Mouse (Mus musculus) erythroblast, embryonic 14.5 days (primary cell): ENCODE results near the gene Cbx2. TPM values are rescaled to one million over a fixed set of nuclear protein-coding genes. Genes with fewer than 3 reads are reported as not detected.

Source experiments
- H3K27me3 ChIP-seq: 2 replicates; pipeline ENCODE4 v1.6.1; 2012; ENCODE audit warnings: inconsistent platforms; ENCODE audit not compliant: control insufficient read depth
- H3K36me3 ChIP-seq: 2 replicates; pipeline ENCODE4 v1.6.1; 2012; ENCODE audit warnings: mild to moderate bottlenecking, inconsistent platforms; ENCODE audit not compliant: control insufficient read depth
- H3K4me1 ChIP-seq: 2 replicates; pipeline ENCODE4 v1.6.1; 2012; ENCODE audit warnings: inconsistent platforms; ENCODE audit not compliant: control insufficient read depth
- H3K4me3 ChIP-seq: replicated peaks from 2 replicates; pipeline ENCODE3; 2012; ENCODE audit warnings: moderate library complexity, mild to moderate bottlenecking, inconsistent platforms
- H3K9me3 ChIP-seq: 2 replicates; pipeline ENCODE4 v1.6.1; 2012; ENCODE audit warnings: low read length, inconsistent platforms, mixed read lengths; ENCODE audit not compliant: control insufficient read depth
- GATA1 ChIP-seq: IDR thresholded peaks from 2 replicates; pipeline ENCODE4 v1.6.1; 2012; ENCODE audit warnings: low read length, inconsistent platforms, mixed read lengths
- TAL1 ChIP-seq: IDR thresholded peaks from 3 replicates; pipeline ENCODE4 v1.6.1; 2012; ENCODE audit warnings: low read length, inconsistent platforms, mixed read lengths
- polyA plus RNA-seq: library from polyadenylated mRNA; stranded (reverse); fragments of >175 nt; gene quantifications from 2 replicates; pipeline ENCODE4 v1.2.3, GENCODE M21; 2012

Gene Cbx2
- polyA plus RNA-seq, 1 experiment, result 0.09 TPM

DNA sequence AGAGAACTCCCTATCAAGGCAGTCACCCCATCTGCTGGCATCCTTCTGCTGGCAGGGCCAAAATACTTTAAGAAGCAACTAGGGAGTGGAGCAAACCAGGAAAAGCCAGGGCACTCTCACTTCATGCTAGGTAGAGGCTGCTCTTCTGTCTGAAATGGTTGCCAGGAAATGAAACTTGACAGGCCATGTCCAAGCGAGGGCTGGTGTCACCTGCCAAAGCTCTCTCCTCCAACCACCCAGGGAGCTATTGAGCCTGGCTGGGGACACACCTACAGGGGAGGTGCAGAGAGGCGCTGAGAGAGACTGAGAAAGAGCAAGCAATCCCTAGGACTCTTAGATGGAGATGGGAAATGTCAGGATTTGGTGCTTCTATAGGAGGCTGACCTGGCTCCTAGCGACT, 36.5 kb downstream of the Cbx2 start:
- Histone ChIP-seq H3K9me3 (peaks cover under 1% of the 10 kb centered on the region; the same call in 1 of the 2 replicates), H3K4me1 (peaks cover 2% of the 10 kb centered on the region; the same call in 1 of the 2 replicates), H3K27me3 (peaks cover 93% of the 10 kb centered on the region), H3K36me3 (no peaks in the 10 kb centered on the region), H3K4me3 (no peak overlapping the region)
- TF ChIP-seq GATA1 (no peak), TAL1 (no peak)

DNA sequence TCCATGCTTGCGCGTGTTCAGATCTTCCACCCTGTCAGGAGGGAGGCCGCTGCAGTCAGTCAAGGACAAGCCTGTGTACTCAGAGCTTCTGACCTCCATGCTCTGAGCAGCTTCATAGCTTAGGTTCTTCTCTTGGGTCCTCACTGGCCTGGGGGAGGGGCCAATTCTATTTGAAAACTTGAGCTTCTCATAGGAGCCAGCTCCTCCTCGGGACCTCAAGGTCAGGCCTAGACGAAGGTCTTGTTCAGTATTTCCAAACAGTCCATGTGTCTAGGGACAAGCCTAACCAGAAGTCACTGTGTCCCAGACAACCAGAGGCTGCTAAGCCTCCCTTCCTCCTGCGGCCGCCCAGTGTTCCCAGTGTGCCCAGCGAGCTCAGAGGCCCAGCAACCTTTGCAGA, 44.1 kb downstream of the Cbx2 start:
- Histone ChIP-seq H3K36me3 (no peaks in the 10 kb centered on the region), H3K27me3 (peaks cover 20% of the 10 kb centered on the region), H3K9me3 (peaks cover 2% of the 10 kb centered on the region; the same call in 1 of the 2 replicates), H3K4me1 (no peaks in the 10 kb centered on the region), H3K4me3 (no peak overlapping the region)
- TF ChIP-seq GATA1, result no peak
- no peak for TF ChIP-seq TAL1

DNA sequence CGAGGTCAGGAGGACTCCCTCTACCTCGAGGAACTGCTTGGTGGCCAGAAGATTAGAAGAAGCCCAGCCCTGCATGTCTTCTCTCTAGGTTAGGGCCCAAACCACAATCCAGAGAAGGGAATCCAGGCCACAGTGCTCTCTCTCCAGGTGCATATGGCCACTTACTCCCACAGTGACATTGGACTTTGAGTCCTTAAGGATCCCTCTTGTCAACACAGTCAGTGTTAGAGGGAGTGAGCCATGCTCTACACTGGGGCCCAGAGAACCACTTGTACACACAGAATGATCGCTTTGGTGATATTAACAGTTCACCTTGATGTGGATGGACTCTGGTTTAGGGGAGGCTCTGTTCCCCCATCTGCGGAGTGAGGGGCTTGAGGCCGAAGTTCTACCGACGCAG, 49.5 kb downstream of the Cbx2 start:
- peaks cover 2% of the 10 kb centered on the region; the same call in 1 of the 2 replicates for H3K9me3 ChIP-seq
- peaks cover 17% of the 10 kb centered on the region for H3K27me3 ChIP-seq
- TF ChIP-seq GATA1 (no peak), TAL1 (no peak)
- no peaks in the 10 kb centered on the region for H3K4me1 ChIP-seq
- H3K4me3 ChIP-seq, result no peak overlapping the region
- H3K36me3 ChIP-seq, result no peaks in the 10 kb centered on the region

DNA sequence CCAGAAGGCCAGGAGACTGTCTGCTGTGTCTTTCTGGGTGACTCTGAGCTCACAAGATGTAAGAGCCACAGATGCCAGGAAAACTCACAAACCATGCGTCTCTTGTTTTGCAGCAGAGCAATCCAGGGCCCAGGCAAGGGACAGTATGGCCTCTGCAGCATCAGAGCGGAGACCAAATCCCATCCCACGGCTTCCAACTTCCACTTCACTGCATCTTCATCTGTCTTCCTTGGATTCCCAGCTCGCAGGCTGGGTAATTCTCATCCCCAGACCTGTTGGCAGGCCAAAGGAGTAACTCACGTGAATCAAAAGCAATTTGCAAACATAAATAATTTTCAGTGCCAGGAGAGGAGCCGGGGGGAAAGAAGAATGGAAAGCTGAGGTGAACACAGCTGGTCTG, 50.2 kb downstream of the Cbx2 start:
- Histone ChIP-seq H3K4me3 (no peak overlapping the region), H3K4me1 (no peaks in the 10 kb centered on the region), H3K27me3 (peaks cover 17% of the 10 kb centered on the region), H3K9me3 (peaks cover 2% of the 10 kb centered on the region; the same call in 1 of the 2 replicates), H3K36me3 (no peaks in the 10 kb centered on the region)
- TF ChIP-seq GATA1 (no peak), TAL1 (no peak)

DNA sequence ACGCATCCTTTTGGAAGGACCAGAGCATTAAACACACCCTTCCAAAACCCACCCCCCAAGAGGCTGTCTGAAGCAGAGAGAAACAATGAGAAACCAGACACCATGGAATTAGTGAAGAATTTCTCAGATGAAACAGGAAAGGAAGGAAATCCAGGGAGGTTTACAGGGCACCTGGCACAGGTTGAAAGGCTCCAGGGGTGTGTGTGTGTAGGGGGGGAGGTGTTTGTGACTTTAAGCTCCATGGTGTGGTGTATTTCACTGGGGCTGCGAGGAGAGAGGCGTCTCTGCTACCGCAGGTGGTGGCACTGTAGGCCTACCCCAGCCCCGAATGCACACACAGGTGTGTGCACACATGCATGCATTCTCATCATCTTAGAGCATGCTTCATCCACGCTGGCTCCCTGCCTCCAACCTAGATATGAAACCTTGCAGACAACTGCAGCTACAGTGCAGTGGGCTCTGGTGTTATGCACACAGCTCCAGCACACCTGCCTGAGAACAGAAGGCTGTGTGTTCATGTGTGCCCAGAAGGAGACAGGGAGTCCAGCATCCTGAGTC, 51.2 kb downstream of the Cbx2 start:
- Histone ChIP-seq H3K4me1 (no peaks in the 10 kb centered on the region), H3K4me3 (no peak overlapping the region), H3K36me3 (no peaks in the 10 kb centered on the region), H3K9me3 (peaks cover 2% of the 10 kb centered on the region; the same call in 1 of the 2 replicates), H3K27me3 (peaks cover 17% of the 10 kb centered on the region)
- TF ChIP-seq TAL1 (no peak), GATA1 (no peak)

DNA sequence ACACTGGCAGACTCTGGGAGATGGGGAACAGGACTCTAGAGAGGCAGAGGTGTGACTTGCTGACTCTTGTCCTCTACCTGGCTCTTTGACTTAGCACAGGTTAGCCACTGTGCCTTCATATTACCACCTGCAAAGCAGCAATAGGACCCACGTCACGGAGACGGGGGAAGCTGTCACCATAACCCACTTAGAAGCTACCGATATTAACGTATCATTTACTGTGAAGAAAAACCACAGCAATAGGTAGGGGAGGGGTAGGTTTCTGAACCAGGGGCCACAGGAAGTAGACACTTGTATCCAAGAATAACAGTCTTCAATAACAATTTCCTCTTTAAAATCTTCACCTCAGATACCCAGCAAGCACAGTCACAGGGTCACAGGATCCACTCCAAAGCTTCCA, 53.0 kb downstream of the Cbx2 start:
- no peaks in the 10 kb centered on the region for H3K4me1 ChIP-seq
- no peak overlapping the region for H3K4me3 ChIP-seq
- peaks cover 17% of the 10 kb centered on the region for H3K27me3 ChIP-seq
- H3K36me3 ChIP-seq, result peaks cover 4% of the 10 kb centered on the region
- no peaks in the 10 kb centered on the region for H3K9me3 ChIP-seq
- TF ChIP-seq TAL1, result no peak
- TF ChIP-seq GATA1, result no peak

DNA sequence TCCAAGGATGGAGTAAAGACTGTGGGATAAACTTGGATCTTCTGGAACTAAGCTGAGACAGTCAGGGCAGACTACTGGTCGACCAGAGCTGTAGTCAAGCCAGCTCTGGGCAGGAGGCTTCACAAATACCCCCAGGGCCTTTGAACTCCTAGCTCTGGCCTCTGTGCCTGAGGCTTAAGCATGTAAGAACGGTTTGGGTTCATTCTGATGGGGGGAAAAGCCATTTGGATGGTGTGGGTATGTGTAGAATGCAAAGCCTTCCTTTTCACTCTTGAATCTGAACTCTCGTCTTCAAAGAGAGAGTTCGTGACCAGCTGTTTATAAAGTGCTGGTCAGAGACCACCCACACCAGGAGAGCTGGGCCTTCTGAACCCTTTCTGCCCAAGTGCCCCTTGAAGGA, 55.0 kb downstream of the Cbx2 start:
- TF ChIP-seq GATA1, result no peak
- TF ChIP-seq TAL1, result no peak
- H3K4me3 ChIP-seq, result no peak overlapping the region
- peaks cover 16% of the 10 kb centered on the region for H3K27me3 ChIP-seq
- peaks cover 18% of the 10 kb centered on the region for H3K36me3 ChIP-seq
- no peaks in the 10 kb centered on the region for H3K9me3 ChIP-seq
- H3K4me1 ChIP-seq, result peaks cover 4% of the 10 kb centered on the region

DNA sequence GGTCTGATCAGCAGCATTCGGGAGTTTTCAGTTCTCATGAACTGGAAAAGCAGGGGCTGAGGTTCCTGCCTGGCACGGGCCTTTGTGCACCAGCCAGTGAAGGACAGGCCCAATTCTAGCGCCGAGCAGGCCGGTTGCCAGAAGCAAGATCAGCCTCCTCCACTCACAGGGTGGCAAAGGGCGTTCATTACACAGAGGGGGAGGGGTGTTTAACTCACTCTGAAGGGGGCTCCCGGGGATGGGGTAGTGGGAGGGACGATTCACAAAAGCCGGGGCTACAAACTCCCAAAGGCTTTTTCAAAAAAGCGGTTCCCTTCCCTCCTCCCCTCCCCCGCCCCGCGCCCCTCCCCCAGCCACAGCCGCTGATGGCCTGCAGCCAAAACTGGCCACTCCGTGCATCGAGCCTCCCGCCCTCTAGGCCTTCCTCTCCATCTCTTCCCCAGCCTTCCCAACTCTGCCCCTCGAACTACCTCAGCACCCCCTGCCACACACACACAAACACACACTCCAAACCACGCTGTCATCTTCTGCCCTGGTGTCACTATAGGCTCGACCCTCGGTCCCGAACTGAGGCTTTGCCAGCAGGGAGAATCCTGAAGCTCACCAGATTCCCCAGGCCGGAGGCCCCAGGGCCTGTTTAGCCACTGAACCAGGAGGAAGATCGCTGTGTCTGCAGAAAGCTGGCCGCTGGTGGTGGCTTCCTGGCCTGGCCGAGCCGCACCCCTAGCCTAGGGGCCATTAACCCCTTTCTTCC, 56.1 kb downstream of the Cbx2 start:
- H3K4me1 ChIP-seq, result peaks cover 10% of the 10 kb centered on the region
- peaks cover 18% of the 10 kb centered on the region for H3K36me3 ChIP-seq
- H3K27me3 ChIP-seq, result peaks cover 21% of the 10 kb centered on the region
- TF ChIP-seq TAL1, result no peak
- TF ChIP-seq GATA1, result no peak
- H3K9me3 ChIP-seq, result no peaks in the 10 kb centered on the region
- H3K4me3 ChIP-seq, result no peak overlapping the region

DNA sequence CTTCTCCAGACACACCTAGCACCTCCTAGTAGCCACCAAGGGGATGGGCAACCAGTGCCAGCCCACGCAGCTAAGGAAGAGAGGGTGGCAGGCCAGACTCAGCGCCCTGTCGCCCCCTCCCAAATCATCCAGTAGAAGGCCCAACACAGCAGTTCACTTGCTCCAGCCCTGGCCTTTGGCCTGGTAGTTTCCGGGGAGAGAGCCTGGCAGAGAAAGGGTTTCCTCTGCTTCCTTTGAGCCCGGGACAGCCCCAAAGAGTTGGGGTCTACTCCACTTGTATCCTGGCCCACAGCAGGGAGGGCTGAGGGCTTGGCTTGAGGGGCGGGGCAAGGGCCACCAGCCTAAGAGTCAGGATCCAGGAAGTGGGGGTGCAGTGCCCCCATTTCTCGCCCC, 56.7 kb downstream of the Cbx2 start:
- H3K27me3 ChIP-seq, result peaks cover 24% of the 10 kb centered on the region
- H3K9me3 ChIP-seq, result no peaks in the 10 kb centered on the region
- H3K36me3 ChIP-seq, result peaks cover 18% of the 10 kb centered on the region
- peaks cover 16% of the 10 kb centered on the region for H3K4me1 ChIP-seq
- TF ChIP-seq GATA1 (no peak), TAL1 (no peak)
- H3K4me3 ChIP-seq, result no peak overlapping the region
